Mouse (Mus musculus) right cerebral cortex, postnatal 25 days (tissue): ENCODE measurements around the gene Abca6.

Experiments used
- DNase-seq: peaks from one replicate; pipeline ENCODE4 v3.0.0; 2022

Gene Abca6

GRCm38 (mm10) chr11:110251534-110251933, at the start of gene Abca6:
Abca6 (minus strand) TSS chr11:110251776.
- no peak for DNase-seq

- DNase-seq: no peak
Observed at GRCm38 (mm10) chr11:110297917-110298533, 46.4 kb upstream of the Abca6 start.

- no peak for DNase-seq
Observed at GRCm38 (mm10) chr11:110290586-110290985, 39.0 kb upstream of the Abca6 start.

- no peak for DNase-seq
Observed at GRCm38 (mm10) chr11:110288423-110288822, 36.8 kb upstream of the Abca6 start.

GRCm38 (mm10) chr11:110287694-110288093, 36.1 kb upstream of the Abca6 start:
- DNase-seq: no peak

- no peak for DNase-seq
Observed at GRCm38 (mm10) chr11:110286331-110286730, 34.8 kb upstream of the Abca6 start.

- DNase-seq: no peak
Observed at GRCm38 (mm10) chr11:110284849-110285248, 33.3 kb upstream of the Abca6 start.

- no peak for DNase-seq
Observed at GRCm38 (mm10) chr11:110284185-110284787, 32.7 kb upstream of the Abca6 start.

GRCm38 (mm10) chr11:110274794-110275193, 23.2 kb upstream of the Abca6 start:
- no peak for DNase-seq

- DNase-seq: peak; percentile 26
Observed at GRCm38 (mm10) chr11:110271745-110272144, 20.2 kb upstream of the Abca6 start.

- DNase-seq: peak; percentile 72
Observed at GRCm38 (mm10) chr11:110268244-110268844, 16.8 kb upstream of the Abca6 start.

- no peak for DNase-seq
Observed at GRCm38 (mm10) chr11:110267232-110267631, 15.7 kb upstream of the Abca6 start.

- no peak for DNase-seq
Observed at GRCm38 (mm10) chr11:110266757-110267156, 15.2 kb upstream of the Abca6 start.

GRCm38 (mm10) chr11:110261867-110262266, 10.3 kb upstream of the Abca6 start:
- no peak for DNase-seq

GRCm38 (mm10) chr11:110257911-110258310, 6.3 kb upstream of the Abca6 start:
- DNase-seq: no peak

GRCm38 (mm10) chr11:110257061-110257460, 5.5 kb upstream of the Abca6 start:
- no peak for DNase-seq

GRCm38 (mm10) chr11:110252256-110252655, 680 bp upstream of the Abca6 start:
- no peak for DNase-seq

GRCm38 (mm10) chr11:110244730-110245129, 6.8 kb downstream of the Abca6 start:
- DNase-seq: no peak

GRCm38 (mm10) chr11:110237466-110237865, 14.1 kb downstream of the Abca6 start:
- DNase-seq: no peak

GRCm38 (mm10) chr11:110232975-110233374, 18.6 kb downstream of the Abca6 start:
- no peak for DNase-seq

- DNase-seq: no peak
Observed at GRCm38 (mm10) chr11:110217118-110217517, 34.5 kb downstream of the Abca6 start.

GRCm38 (mm10) chr11:110203930-110204329, 47.6 kb downstream of the Abca6 start:
- DNase-seq: no peak

GRCm38 (mm10) chr11:110198882-110199281, 52.7 kb downstream of the Abca6 start:
- DNase-seq: no peak

GRCm38 (mm10) chr11:110196561-110197306, 54.8 kb downstream of the Abca6 start:
- no peak for DNase-seq
